Mouse (Mus musculus): ENCODE measurements at regions not wholly inside any gene's neighbourhood (a gene's known extent, or its start where the extent isn't known, plus 50 kb on each side); places are given as distances from the start of the nearest gene placed in this dataset.
A peak's percentile ranks its signal among the peaks of the same experiment; 100 is the strongest.

- Histone ChIP-seq H3K9ac (ENCODE audit: low read depth, low read length) (no peak overlapping the region), H3K4me3 (ENCODE audit: insufficient read depth, low read depth, low read length) (no peak overlapping the region), H3K27ac (replicated peaks; ENCODE audit: insufficient read depth, low read depth, low read length) (no peak overlapping the region), H3K4me1 (ENCODE audit: control insufficient read depth, insufficient read depth, low read length) (no peaks in the 10 kb centered on the region; the same call in 1 of the 2 replicates), H3K36me3 (ENCODE audit: control insufficient read depth, insufficient read depth, low read length) (no peaks in the 10 kb centered on the region), H3K27me3 (ENCODE audit: control insufficient read depth, insufficient read depth, low read length) (no peaks in the 10 kb centered on the region; the same call in 1 of the 2 replicates), H3K79me2 (ENCODE audit: control insufficient read depth, insufficient read depth, low read length) (no peaks in the 10 kb centered on the region)
- no peak for DNase-seq (ENCODE audit: extremely low read depth, low read depth, low spot score)
- 82% methylated on average over 3 of the region's 3 CpGs for WGBS
- TF ChIP-seq POLR2A (IDR thresholded peaks at IDR 0.05; ENCODE audit: extremely low read depth, insufficient read depth, low read length): no peak
- TF ChIP-seq CTCF (IDR thresholded peaks at IDR 0.05; ENCODE audit: low read depth, low read length): no peak
These were observed 461.4 kb downstream of the Insc start for GRCm38 (mm10) chr7:115204916-115205315.

- Histone ChIP-seq H3K79me2 (ENCODE audit: control insufficient read depth, insufficient read depth, low read length) (no peaks in the 10 kb centered on the region), H3K36me3 (ENCODE audit: control insufficient read depth, insufficient read depth, low read length) (no peaks in the 10 kb centered on the region), H3K27me3 (ENCODE audit: control insufficient read depth, insufficient read depth, low read length) (no peaks in the 10 kb centered on the region; the same call in 1 of the 2 replicates), H3K4me1 (ENCODE audit: control insufficient read depth, insufficient read depth, low read length) (no peaks in the 10 kb centered on the region; the same call in 1 of the 2 replicates), H3K27ac (replicated peaks; ENCODE audit: insufficient read depth, low read depth, low read length) (no peak overlapping the region), H3K4me3 (ENCODE audit: insufficient read depth, low read depth, low read length) (no peak overlapping the region), H3K9ac (ENCODE audit: low read depth, low read length) (no peak overlapping the region)
- no peak for TF ChIP-seq POLR2A (IDR thresholded peaks at IDR 0.05; ENCODE audit: extremely low read depth, insufficient read depth, low read length)
- TF ChIP-seq CTCF (IDR thresholded peaks at IDR 0.05; ENCODE audit: low read depth, low read length): no peak
- peak; percentile 36 for DNase-seq (ENCODE audit: extremely low read depth, low read depth, low spot score)
- WGBS: 35% methylated on average over 9 of the region's 9 CpGs
These were observed 463.1 kb downstream of the Insc start for GRCm38 (mm10) chr7:115206479-115207134.

GRCm38 (mm10) chr7:115208781-115209180 is 465.3 kb downstream of the Insc start:
- TF ChIP-seq CTCF (IDR thresholded peaks at IDR 0.05; ENCODE audit: low read depth, low read length): no peak
- no peak for TF ChIP-seq POLR2A (IDR thresholded peaks at IDR 0.05; ENCODE audit: extremely low read depth, insufficient read depth, low read length)
- Histone ChIP-seq H3K27me3 (ENCODE audit: control insufficient read depth, insufficient read depth, low read length) (no peaks in the 10 kb centered on the region; the same call in 1 of the 2 replicates), H3K9ac (ENCODE audit: low read depth, low read length) (no peak overlapping the region), H3K36me3 (ENCODE audit: control insufficient read depth, insufficient read depth, low read length) (no peaks in the 10 kb centered on the region), H3K27ac (replicated peaks; ENCODE audit: insufficient read depth, low read depth, low read length) (no peak overlapping the region), H3K4me1 (ENCODE audit: control insufficient read depth, insufficient read depth, low read length) (no peaks in the 10 kb centered on the region; the same call in 1 of the 2 replicates), H3K4me3 (ENCODE audit: insufficient read depth, low read depth, low read length) (no peak overlapping the region), H3K79me2 (ENCODE audit: control insufficient read depth, insufficient read depth, low read length) (no peaks in the 10 kb centered on the region)
- DNase-seq (ENCODE audit: extremely low read depth, low read depth, low spot score): no peak
- 87% methylated on average over 7 of the region's 7 CpGs for WGBS

DNA sequence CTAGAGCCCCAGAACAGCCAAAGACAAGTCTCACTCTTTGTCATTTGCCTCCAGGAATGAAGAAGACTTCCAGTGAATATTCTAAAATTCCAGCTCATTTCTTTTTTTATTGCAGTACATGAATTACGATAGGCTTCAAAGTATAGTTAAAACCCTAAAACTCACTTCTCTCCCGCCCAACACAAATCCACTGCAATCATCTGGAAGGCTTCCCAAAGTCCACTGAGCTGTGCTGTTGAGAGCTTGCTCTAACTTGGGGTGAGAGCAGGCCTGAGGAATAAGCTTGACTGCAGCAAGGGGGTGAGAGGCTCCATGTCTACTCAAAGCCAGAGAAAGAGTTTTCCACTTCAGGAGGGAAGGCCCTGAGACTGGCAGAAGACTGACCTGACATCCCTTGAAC is 466.5 kb downstream of the Insc start:
- H3K4me3 ChIP-seq (ENCODE audit: insufficient read depth, low read depth, low read length): no peak overlapping the region

GRCm38 (mm10) chr7:115216838-115217237 is 473.3 kb downstream of the Insc start:
- 1% methylated on average over 12 of the region's 13 CpGs for WGBS
- no peak overlapping the region for H3K9ac ChIP-seq (ENCODE audit: low read depth, low read length)
- DNase-seq (ENCODE audit: extremely low read depth, low read depth, low spot score): peak; percentile 42
- H3K27me3 ChIP-seq (ENCODE audit: control insufficient read depth, insufficient read depth, low read length): no peaks in the 10 kb centered on the region
- no peaks in the 10 kb centered on the region for H3K36me3 ChIP-seq (ENCODE audit: control insufficient read depth, insufficient read depth, low read length)
- H3K4me3 ChIP-seq (ENCODE audit: insufficient read depth, low read depth, low read length): no peak overlapping the region
- no peaks in the 10 kb centered on the region for H3K4me1 ChIP-seq (ENCODE audit: control insufficient read depth, insufficient read depth, low read length)
- H3K27ac ChIP-seq (replicated peaks; ENCODE audit: insufficient read depth, low read depth, low read length): no peak overlapping the region
- H3K79me2 ChIP-seq (ENCODE audit: control insufficient read depth, insufficient read depth, low read length): no peaks in the 10 kb centered on the region
- no peak for TF ChIP-seq POLR2A (IDR thresholded peaks at IDR 0.05; ENCODE audit: extremely low read depth, insufficient read depth, low read length)
- peak; percentile 87 for TF ChIP-seq CTCF (IDR thresholded peaks at IDR 0.05; ENCODE audit: low read depth, low read length)

More for the DNA sequence above, 466.5 kb downstream of the Insc start:
- Histone ChIP-seq H3K79me2 (ENCODE audit: control insufficient read depth, insufficient read depth, low read length) (no peaks in the 10 kb centered on the region), H3K9ac (ENCODE audit: low read depth, low read length) (no peak overlapping the region), H3K27ac (replicated peaks; ENCODE audit: insufficient read depth, low read depth, low read length) (no peak overlapping the region), H3K36me3 (ENCODE audit: control insufficient read depth, insufficient read depth, low read length) (no peaks in the 10 kb centered on the region), H3K4me1 (ENCODE audit: control insufficient read depth, insufficient read depth, low read length) (no peaks in the 10 kb centered on the region; the same call in 1 of the 2 replicates), H3K27me3 (ENCODE audit: control insufficient read depth, insufficient read depth, low read length) (no peaks in the 10 kb centered on the region; the same call in 1 of the 2 replicates)
- peak; percentile 59 for DNase-seq (ENCODE audit: extremely low read depth, low read depth, low spot score)
- 89% methylated on average over 2 of the region's 2 CpGs for WGBS
- TF ChIP-seq CTCF (IDR thresholded peaks at IDR 0.05; ENCODE audit: low read depth, low read length) (no peak), POLR2A (IDR thresholded peaks at IDR 0.05; ENCODE audit: extremely low read depth, insufficient read depth, low read length) (no peak)

- Histone ChIP-seq H3K27ac (replicated peaks; ENCODE audit: insufficient read depth, low read depth, low read length) (no peak overlapping the region), H3K27me3 (ENCODE audit: control insufficient read depth, insufficient read depth, low read length) (no peaks in the 10 kb centered on the region), H3K36me3 (ENCODE audit: control insufficient read depth, insufficient read depth, low read length) (no peaks in the 10 kb centered on the region), H3K9ac (ENCODE audit: low read depth, low read length) (no peak overlapping the region), H3K4me3 (ENCODE audit: insufficient read depth, low read depth, low read length) (no peak overlapping the region), H3K4me1 (ENCODE audit: control insufficient read depth, insufficient read depth, low read length) (no peaks in the 10 kb centered on the region), H3K79me2 (ENCODE audit: control insufficient read depth, insufficient read depth, low read length) (no peaks in the 10 kb centered on the region)
- TF ChIP-seq CTCF (IDR thresholded peaks at IDR 0.05; ENCODE audit: low read depth, low read length) (no peak), POLR2A (IDR thresholded peaks at IDR 0.05; ENCODE audit: extremely low read depth, insufficient read depth, low read length) (no peak)
- no peak for DNase-seq (ENCODE audit: extremely low read depth, low read depth, low spot score)
- 24% methylated on average over 5 of the region's 5 CpGs for WGBS
These were observed 473.8 kb downstream of the Insc start for GRCm38 (mm10) chr7:115217255-115217654.
